Mouse (Mus musculus) embryonic facial prominence, embryonic 12.5 days (tissue): ENCODE data around the gene Cdkn1c. TPM values are rescaled to one million over a fixed set of nuclear protein-coding genes. Genes with fewer than 3 reads are reported as not detected.
A peak's percentile ranks its signal among the peaks of the same experiment; 100 is the strongest.

Experiments
- ATAC-seq: fragments of 200-750 bp; cut with Nextera tagmentation; 2 replicates; pipeline ENCODE4 v1.8.0; 2017; ENCODE audit not compliant: insufficient number of reproducible peaks, insufficient read depth, low FRiP score, low TSS enrichment
- H3K27ac ChIP-seq: fragments of 300-500 bp; sonication (generic); 2 replicates; pipeline ENCODE4 v1.5.1; 2016; ENCODE audit warnings: mild to moderate bottlenecking
- H3K27me3 ChIP-seq: fragments of 300-500 bp; sonication (generic); 2 replicates; pipeline ENCODE4 v1.6.1; 2016; ENCODE audit warnings: mild to moderate bottlenecking, moderate library complexity
- H3K36me3 ChIP-seq: fragments of 300-500 bp; sonication (generic); 2 replicates; pipeline ENCODE4 v1.6.1; 2016; ENCODE audit warnings: mild to moderate bottlenecking
- H3K4me1 ChIP-seq: fragments of 300-500 bp; sonication (generic); 2 replicates; pipeline ENCODE4 v1.6.1; 2016
- H3K4me2 ChIP-seq: fragments of 300-500 bp; sonication (generic); replicated peaks from 2 replicates; pipeline ENCODE4 v1.6.1; 2016; ENCODE audit warnings: mild to moderate bottlenecking, moderate library complexity
- H3K4me3 ChIP-seq: fragments of 300-500 bp; sonication (generic); 2 replicates; pipeline ENCODE4 v1.5.1; 2016; ENCODE audit warnings: mild to moderate bottlenecking
- H3K9ac ChIP-seq: fragments of 300-500 bp; sonication (generic); 2 replicates; pipeline ENCODE4 v1.6.1; 2016; ENCODE audit warnings: mild to moderate bottlenecking, moderate library complexity
- H3K9me3 ChIP-seq: fragments of 300-500 bp; sonication (generic); 2 replicates; pipeline ENCODE4 v1.6.1; 2016; ENCODE audit warnings: mild to moderate bottlenecking, moderate library complexity
- WGBS: fragments of 180-500 bp; shearing (Covaris S2); methylation state at CpG from one replicate; pipeline ENCODE4 v1.1.7; 2016; 5-methylcytosine and 5-hydroxymethylcytosine counted together
- polyA plus RNA-seq: library from polyadenylated mRNA; unstranded; fragments of >200 nt; fragmentation: Nextera tagmentation; extraction: Ambion mirVana; gene quantifications from 2 replicates; pipeline ENCODE4 v1.2.1, GENCODE M21; 2016

Cdkn1c gene
- 1,667 and 1,675 TPM in 2 replicates for polyA plus RNA-seq

DNA sequence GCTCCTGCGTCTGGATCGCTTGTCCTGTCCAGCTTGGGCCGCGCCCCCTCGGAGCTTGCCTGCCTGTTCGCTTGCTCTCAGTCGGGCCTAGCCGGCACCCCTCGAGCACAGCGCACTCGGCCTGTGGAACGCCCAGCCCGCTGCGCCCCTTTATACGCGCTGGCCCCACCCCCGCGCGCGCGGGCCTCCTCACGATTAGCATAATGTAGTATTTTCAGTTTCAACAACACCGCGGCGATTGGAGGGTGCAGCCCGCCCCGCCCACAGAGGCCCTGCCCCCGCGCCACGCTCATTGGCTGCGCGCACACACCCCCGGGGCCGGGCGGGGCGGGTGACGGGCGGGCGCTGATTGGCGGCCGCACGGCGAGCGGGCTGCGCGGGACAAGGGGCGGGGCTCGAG, at the start of gene Cdkn1c:
TSS of gene Cdkn1c (minus strand) at position 177 of the 400 bp plus-strand sequence.
- peaks cover 20% of the 10 kb centered on the region for H3K4me1 ChIP-seq
- 37% methylated on average over 48 of the region's 48 CpGs for WGBS
- 0 out of 2 replicates have a peak, but pooled peaks cover 4% of the 10 kb centered on the region for H3K27me3 ChIP-seq
- H3K27ac ChIP-seq, result peak within 1 kb of the TSS; percentile 88
- peak within 1 kb of the TSS; percentile 64 for H3K4me3 ChIP-seq
- H3K9ac ChIP-seq, result peak within 1 kb of the TSS; percentile 82
- peaks cover 26% of the 10 kb centered on the region for H3K9me3 ChIP-seq
- peak; percentile 83 for ATAC-seq
- H3K4me2 ChIP-seq, result peak within 1 kb of the TSS; percentile 56
- 0 out of 2 replicates have a peak, but pooled peaks cover 3% of the 10 kb centered on the region for H3K36me3 ChIP-seq

DNA sequence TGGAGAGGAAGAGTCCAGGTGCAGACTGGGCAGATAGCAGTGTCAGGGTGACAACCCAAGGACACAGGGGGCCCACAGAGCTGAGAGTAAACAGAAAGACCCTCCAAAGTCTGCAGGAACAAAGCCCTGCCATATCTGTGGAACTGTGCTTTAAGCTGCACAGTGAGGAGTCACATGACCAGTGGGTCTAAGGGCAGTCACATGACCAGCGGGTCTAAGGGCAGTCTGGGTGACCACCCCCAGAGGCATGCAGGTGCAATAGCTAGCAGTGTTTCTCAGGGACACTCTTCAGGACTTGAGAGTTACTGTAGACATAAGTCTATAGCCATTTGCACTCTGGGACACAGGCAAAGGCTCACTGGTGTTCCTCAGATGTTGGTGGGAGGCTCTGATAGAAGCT, 48.7 kb upstream of the Cdkn1c start:
- Histone ChIP-seq H3K27me3 (peaks cover 12% of the 10 kb centered on the region), H3K9ac (no peak overlapping the region), H3K27ac (no peak overlapping the region), H3K9me3 (no peaks in the 10 kb centered on the region), H3K36me3 (peaks cover 24% of the 10 kb centered on the region), H3K4me3 (no peak overlapping the region), H3K4me1 (no peaks in the 10 kb centered on the region), H3K4me2 (no peak overlapping the region)
- WGBS, result 81% methylated on average over 1 of the region's 1 CpGs
- no peak for ATAC-seq

- ATAC-seq, result no peak
- Histone ChIP-seq H3K4me1 (peaks cover 8% of the 10 kb centered on the region), H3K27ac (no peak overlapping the region), H3K9me3 (no peaks in the 10 kb centered on the region), H3K4me3 (no peak overlapping the region), H3K36me3 (no peaks in the 10 kb centered on the region; the same call in 1 of the 2 replicates), H3K27me3 (peaks cover 41% of the 10 kb centered on the region), H3K4me2 (no peak overlapping the region), H3K9ac (no peak overlapping the region)
- 21% methylated on average over 7 of the region's 7 CpGs for WGBS
Measured at GRCm38 (mm10) chr7:143506675-143507074, 45.8 kb upstream of the Cdkn1c start.

DNA sequence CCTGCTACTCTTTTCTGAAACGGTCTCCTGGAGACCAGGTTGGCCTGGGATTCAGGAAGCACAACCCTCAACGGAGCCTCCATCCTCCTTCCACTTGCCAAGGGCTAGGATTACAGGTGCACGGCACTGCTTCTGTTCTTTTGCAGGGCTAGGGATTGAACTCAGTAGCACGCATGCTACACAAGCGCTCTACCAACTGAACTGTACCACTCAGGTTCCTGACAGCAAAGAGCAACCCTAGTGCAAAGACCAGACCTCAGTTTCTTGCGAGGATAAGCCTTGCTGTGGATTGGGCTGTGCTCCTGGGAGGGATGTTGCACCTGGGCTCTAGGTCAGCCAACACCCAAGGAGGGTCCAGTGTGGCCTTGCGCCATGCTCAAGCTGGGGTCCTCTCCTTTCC, 45.4 kb upstream of the Cdkn1c start:
- Histone ChIP-seq H3K27ac (no peak overlapping the region), H3K4me3 (no peak overlapping the region), H3K4me1 (peaks cover 12% of the 10 kb centered on the region), H3K9ac (no peak overlapping the region), H3K36me3 (no peaks in the 10 kb centered on the region; the same call in 1 of the 2 replicates), H3K27me3 (peaks cover 45% of the 10 kb centered on the region), H3K9me3 (no peaks in the 10 kb centered on the region), H3K4me2 (no peak overlapping the region)
- WGBS, result 64% methylated on average over 7 of the region's 7 CpGs
- no peak for ATAC-seq

DNA sequence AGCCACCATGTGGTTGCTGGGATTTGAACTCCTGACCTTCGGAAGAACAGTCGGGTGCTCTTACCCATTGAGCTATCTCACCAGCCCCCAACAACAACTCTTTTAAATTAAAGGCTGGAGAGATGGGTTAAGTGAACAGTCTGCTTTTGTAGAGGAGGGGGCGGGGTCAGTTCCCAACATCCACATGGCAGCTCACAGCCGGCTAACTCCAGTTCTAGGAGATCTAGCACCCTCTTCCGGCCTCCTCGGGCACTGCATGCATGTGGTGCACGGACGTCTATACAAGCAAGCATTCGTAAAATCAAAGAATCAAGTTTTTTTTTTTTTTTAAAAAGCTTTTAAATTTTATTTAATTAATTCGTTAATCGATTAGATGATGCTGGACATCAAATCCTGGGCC, 45.0 kb upstream of the Cdkn1c start:
- Histone ChIP-seq H3K4me2 (no peak overlapping the region), H3K4me3 (no peak overlapping the region), H3K9me3 (no peaks in the 10 kb centered on the region), H3K36me3 (no peaks in the 10 kb centered on the region; the same call in 1 of the 2 replicates), H3K27me3 (peaks cover 46% of the 10 kb centered on the region), H3K4me1 (peaks cover 12% of the 10 kb centered on the region), H3K9ac (no peak overlapping the region), H3K27ac (no peak overlapping the region)
- 31% methylated on average over 11 of the region's 11 CpGs for WGBS
- ATAC-seq, result no peak

DNA sequence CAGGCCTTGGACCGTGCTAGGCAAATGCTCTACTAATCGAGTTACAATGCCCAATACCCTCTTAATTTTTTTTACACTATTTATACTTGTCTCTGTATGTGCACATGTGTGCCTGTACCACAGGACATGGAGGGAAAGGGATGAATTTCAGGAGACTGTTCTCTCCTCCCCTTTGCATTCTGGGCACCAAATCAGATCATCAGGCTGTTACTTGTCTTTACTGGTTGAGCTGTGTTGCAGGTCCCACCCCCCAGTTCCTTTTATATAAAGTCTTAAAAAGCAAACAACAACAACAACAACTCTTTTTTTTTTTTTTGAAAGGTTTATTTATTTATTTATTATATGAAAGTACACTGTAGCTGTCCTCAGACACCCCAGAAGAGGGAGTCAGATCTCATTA, 44.6 kb upstream of the Cdkn1c start:
- 83% methylated on average over 2 of the region's 2 CpGs for WGBS
- peaks cover 12% of the 10 kb centered on the region for H3K4me1 ChIP-seq
- H3K4me3 ChIP-seq, result no peak overlapping the region
- peaks cover 49% of the 10 kb centered on the region for H3K27me3 ChIP-seq
- no peak overlapping the region for H3K27ac ChIP-seq
- no peaks in the 10 kb centered on the region; the same call in 1 of the 2 replicates for H3K36me3 ChIP-seq
- no peak for ATAC-seq
- H3K9me3 ChIP-seq, result no peaks in the 10 kb centered on the region
- no peak overlapping the region for H3K9ac ChIP-seq
- no peak overlapping the region for H3K4me2 ChIP-seq

DNA sequence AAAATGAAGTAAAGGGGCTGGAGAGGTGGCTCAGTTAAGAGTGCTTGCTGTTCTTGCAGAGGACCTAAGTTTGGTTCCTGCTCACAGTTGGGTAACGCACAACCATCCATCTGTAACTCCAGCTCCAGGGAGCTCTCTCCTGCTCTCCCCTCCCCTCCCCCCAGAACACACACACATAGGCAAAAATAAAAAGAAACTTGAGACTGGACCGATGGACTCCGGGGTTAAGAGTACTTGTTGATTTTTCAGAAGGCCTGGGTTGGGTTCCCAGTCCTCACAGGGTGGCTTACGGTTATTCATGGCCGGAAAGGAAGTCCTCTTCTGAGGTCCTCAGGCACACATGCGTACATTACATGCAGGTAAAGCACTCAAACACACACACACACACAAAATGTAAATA, 43.1 kb upstream of the Cdkn1c start:
- H3K4me1 ChIP-seq, result peaks cover 12% of the 10 kb centered on the region
- no peak for ATAC-seq
- H3K9ac ChIP-seq, result no peak overlapping the region
- H3K36me3 ChIP-seq, result no peaks in the 10 kb centered on the region
- no peak overlapping the region for H3K4me3 ChIP-seq
- WGBS, result 76% methylated on average over 6 of the region's 6 CpGs
- H3K27ac ChIP-seq, result no peak overlapping the region
- H3K9me3 ChIP-seq, result no peaks in the 10 kb centered on the region
- H3K4me2 ChIP-seq, result no peak overlapping the region
- peaks cover 63% of the 10 kb centered on the region for H3K27me3 ChIP-seq

- H3K9me3 ChIP-seq, result no peaks in the 10 kb centered on the region
- peak within 1 kb of the TSS; percentile 38 for H3K4me3 ChIP-seq
- 5% methylated on average over 51 of the region's 51 CpGs for WGBS
- peaks cover 12% of the 10 kb centered on the region for H3K4me1 ChIP-seq
- no peak for ATAC-seq
- no peak within 1 kb of the TSS for H3K27ac ChIP-seq
- H3K9ac ChIP-seq, result 0 out of 2 replicates have a peak within 1 kb of the TSS, but pooled peaks have one; percentile 24
- peaks cover 63% of the 10 kb centered on the region for H3K27me3 ChIP-seq
- peak within 1 kb of the TSS; percentile 65 for H3K4me2 ChIP-seq
- H3K36me3 ChIP-seq, result no peaks in the 10 kb centered on the region
Measured at GRCm38 (mm10) chr7:143502418-143503200, 41.8 kb upstream of the Cdkn1c start, which contains the start of gene Phlda2. Phlda2 (minus strand) TSS chr7:143503150.

- Histone ChIP-seq H3K9ac (no peak overlapping the region), H3K27ac (no peak overlapping the region), H3K27me3 (peaks cover 63% of the 10 kb centered on the region), H3K4me3 (peak overlapping the region; percentile 38), H3K4me1 (peaks cover 12% of the 10 kb centered on the region), H3K4me2 (peak overlapping the region; percentile 65), H3K36me3 (no peaks in the 10 kb centered on the region), H3K9me3 (no peaks in the 10 kb centered on the region)
- no peak for ATAC-seq
- 5% methylated on average over 55 of the region's 55 CpGs for WGBS
Measured at GRCm38 (mm10) chr7:143501643-143502417, 41.0 kb upstream of the Cdkn1c start.

DNA sequence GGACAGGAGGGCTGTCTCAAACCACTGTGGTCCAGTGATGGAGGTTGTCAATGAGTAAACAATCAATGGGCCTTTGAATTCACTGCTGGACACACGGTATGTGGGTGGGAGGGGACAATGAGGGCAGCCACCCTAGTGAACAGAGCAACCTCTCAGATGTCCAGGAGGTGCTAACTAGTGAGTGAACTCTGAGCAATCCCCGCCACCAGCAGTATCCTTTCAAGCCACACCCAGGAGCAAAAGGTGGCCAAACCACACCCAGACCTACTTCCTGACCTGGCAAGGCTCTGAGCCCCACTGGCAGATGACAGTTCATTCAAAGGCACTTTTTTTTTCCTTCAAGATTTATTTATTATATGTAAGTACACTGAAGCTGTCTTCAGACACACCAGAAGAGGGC, 40.1 kb upstream of the Cdkn1c start:
- Histone ChIP-seq H3K4me3 (no peak overlapping the region), H3K4me2 (no peak overlapping the region), H3K36me3 (no peaks in the 10 kb centered on the region), H3K9ac (no peak overlapping the region), H3K9me3 (no peaks in the 10 kb centered on the region), H3K27ac (no peak overlapping the region), H3K4me1 (peaks cover 12% of the 10 kb centered on the region), H3K27me3 (peaks cover 63% of the 10 kb centered on the region)
- no peak for ATAC-seq
- 58% methylated on average over 2 of the region's 2 CpGs for WGBS

DNA sequence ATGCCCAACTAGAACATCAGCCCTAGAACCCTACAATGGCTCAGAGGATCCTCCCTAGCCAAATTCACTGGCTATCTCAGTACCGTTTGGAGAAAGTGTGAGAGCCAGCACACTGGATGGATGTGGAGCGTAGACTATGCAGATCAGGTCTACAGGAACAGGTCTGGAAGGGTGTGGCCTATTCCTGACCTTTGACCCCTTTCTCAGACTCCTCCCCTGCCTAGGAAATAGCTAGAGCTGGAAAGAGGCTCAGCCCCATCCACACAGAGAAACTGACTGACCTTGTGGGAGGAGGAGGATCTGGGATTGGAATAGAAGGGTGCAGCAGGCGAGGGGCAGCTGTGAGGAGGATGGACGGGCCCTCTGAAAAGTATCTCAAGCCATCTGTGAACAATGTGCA, 37.7 kb upstream of the Cdkn1c start:
- 89% methylated on average over 4 of the region's 4 CpGs for WGBS
- no peak for ATAC-seq
- no peaks in the 10 kb centered on the region for H3K36me3 ChIP-seq

More for the DNA sequence above, 37.7 kb upstream of the Cdkn1c start:
- Histone ChIP-seq H3K4me3 (no peak overlapping the region), H3K27me3 (peaks cover 45% of the 10 kb centered on the region), H3K4me1 (peaks cover 12% of the 10 kb centered on the region), H3K27ac (no peak overlapping the region), H3K9ac (no peak overlapping the region), H3K4me2 (no peak overlapping the region), H3K9me3 (no peaks in the 10 kb centered on the region)
